Mouse (Mus musculus): ENCODE results near the gene Phf6. TPM values are rescaled to one million over a fixed set of nuclear protein-coding genes. Genes with fewer than 3 reads are reported as not detected.
A peak's percentile ranks its signal among the peaks of the same experiment; 100 is the strongest.

Gene Phf6
- 16.1 and 18.7 TPM in 2 replicates for total RNA-seq (2012; rRNA removed)
- polyA plus RNA-seq (2012; ENCODE audit: insufficient read depth in 1 of 2, insufficient read length in 2 of 2, low read depth in 1 of 2, low replicate concordance in 2 of 2, missing spikeins in 1 of 2) = 10 to 100 TPM; 15.8 to 44.9 TPM

DNA sequence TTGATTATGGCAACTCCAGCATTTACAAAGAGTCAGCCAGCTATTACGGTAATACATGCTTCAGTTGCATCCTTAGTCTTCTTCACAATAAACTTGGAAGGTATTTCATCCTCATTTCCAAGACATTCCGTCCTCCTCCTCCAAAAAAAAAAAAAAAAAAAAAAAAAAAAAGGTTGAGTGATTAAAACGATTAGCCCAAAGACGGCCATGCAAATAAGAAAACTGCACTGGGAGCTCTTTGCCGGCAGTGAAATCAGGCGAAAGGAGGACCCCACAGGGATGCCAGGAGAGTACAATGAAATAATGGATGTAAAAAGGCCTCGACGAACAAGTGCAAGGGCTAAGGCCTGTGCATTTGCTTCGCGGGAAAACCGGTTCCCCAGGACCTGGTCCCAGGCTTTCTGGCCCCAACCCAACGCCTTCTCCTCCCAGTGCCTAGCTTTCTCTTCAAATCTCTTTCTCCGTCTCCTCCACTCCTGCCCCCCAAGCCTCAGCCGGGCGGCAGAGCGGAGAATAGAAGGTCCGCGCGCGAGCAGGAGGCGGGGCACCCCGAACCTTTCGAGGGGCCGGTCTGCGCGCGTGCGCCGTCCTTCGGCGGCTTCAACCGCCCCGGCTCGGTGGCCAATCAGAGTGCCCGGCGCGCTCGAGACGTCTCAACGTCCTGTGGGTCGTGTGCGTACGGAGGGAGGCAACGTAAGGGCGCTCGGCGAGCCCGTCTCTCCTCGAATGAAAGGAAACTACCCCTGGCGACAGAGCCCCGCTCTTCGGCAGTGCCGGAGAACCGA lies at the start of gene Phf6:
Gene Phf6 (plus strand): TSS at position 680 of the 785 bp plus-strand sequence.
- TF ChIP-seq CTCF (IDR thresholded peaks at IDR 0.05 in 2 of 3, conservative IDR thresholded peaks at IDR 0.05 in 1 of 3; ENCODE audit: control insufficient read depth in 1 of 3, insufficient read depth in 1 of 3, low read depth in 2 of 3, low read length in 3 of 3, poor library complexity in 1 of 3, severe bottlenecking in 1 of 3) (no peak), ELF1 (IDR thresholded peaks at IDR 0.05; ENCODE audit: low read depth, low read length) (peak; percentile 28; the same call in 1 of the 2 replicates), ZMIZ1 (IDR thresholded peaks at IDR 0.05; ENCODE audit: low read depth, low read length) (0 out of 2 replicates have a peak, but pooled peaks have one; percentile 56), SIN3A (IDR thresholded peaks at IDR 0.05; ENCODE audit: low read length) (0 out of 2 replicates have a peak, but pooled peaks have one; percentile 20), SMC3 (IDR thresholded peaks at IDR 0.05; ENCODE audit: low read depth, low read length) (no peak), POLR2A (IDR thresholded peaks at IDR 0.05; ENCODE audit: control insufficient read depth in 1 of 2, insufficient read depth in 1 of 2, low read depth in 1 of 2, low read length in 2 of 2, poor library complexity in 1 of 2) (peak; percentile 61 to 67; a peak in 2 of 4 replicates), MAZ (IDR thresholded peaks at IDR 0.05; ENCODE audit: low read depth, low read length) (0 out of 2 replicates have a peak, but pooled peaks have one; percentile 44), MXI1 (IDR thresholded peaks at IDR 0.05; ENCODE audit: low read depth, low read length) (peak; percentile 46), HCFC1 (IDR thresholded peaks at IDR 0.05; ENCODE audit: low read depth, low read length) (peak; percentile 84), CHD1 (IDR thresholded peaks at IDR 0.05; ENCODE audit: low read depth, low read length) (no peak), MAFK (IDR thresholded peaks at IDR 0.05; ENCODE audit: borderline replicate concordance, low read depth, low read length) (no peak), POLR2AphosphoS5 (IDR thresholded peaks at IDR 0.05; ENCODE audit: borderline replicate concordance, low read depth, low read length) (no peak), MYB (IDR thresholded peaks at IDR 0.05; ENCODE audit: low read depth, low read length) (peak; percentile 75), USF1 (IDR thresholded peaks at IDR 0.05; ENCODE audit: low read depth, low read length) (no peak), RCOR1 (IDR thresholded peaks at IDR 0.05; ENCODE audit: low read depth, low read length) (no peak), TCF12 (IDR thresholded peaks at IDR 0.05; ENCODE audit: low read depth, low read length) (peak; percentile 31; the same call in 1 of the 2 replicates), EP300 (IDR thresholded peaks at IDR 0.05; ENCODE audit: low read depth in 1 of 2, low read length in 2 of 2) (0 out of 4 replicates have a peak, but pooled peaks of 1 of the 2 experiments have one; percentile 6), TBP (IDR thresholded peaks at IDR 0.05; ENCODE audit: low read depth, low read length) (no peak), NRF1 (IDR thresholded peaks at IDR 0.05; ENCODE audit: insufficient read depth, low read depth, low read length, poor library complexity, severe bottlenecking) (peak; percentile 72), NELFE (IDR thresholded peaks at IDR 0.05; ENCODE audit: low read depth, low read length) (peak; percentile 46; the same call in 1 of the 2 replicates), UBTF (IDR thresholded peaks at IDR 0.05; ENCODE audit: borderline replicate concordance, insufficient read depth, low read depth, low read length) (no peak), KAT2A (conservative IDR thresholded peaks at IDR 0.05; ENCODE audit: low read depth, low read length) (peak; percentile 53; the same call in 1 of the 2 replicates), MAX (IDR thresholded peaks at IDR 0.05; ENCODE audit: low read length) (peak; percentile 37; the same call in 1 of the 2 replicates), JUND (IDR thresholded peaks at IDR 0.05; ENCODE audit: low read depth, low read length) (no peak)
- no peaks in the 10 kb centered on the region; a peak in 3 of 4 replicates for H3K27me3 ChIP-seq (ENCODE audit: control insufficient read depth in 1 of 2, insufficient read depth in 2 of 2, low read length in 2 of 2)
- peak within 1 kb of the TSS; percentile 77 for H3K9ac ChIP-seq (ENCODE audit: control insufficient read depth, low read depth, low read length, poor library complexity, severe bottlenecking)
- no peaks in the 10 kb centered on the region for H3K9me3 ChIP-seq (replicated peaks; ENCODE audit: insufficient read depth, low read length)
- peak; percentile 91 for DNase-seq (ENCODE audit: low read depth, low spot score)
- peaks cover 2% of the 10 kb centered on the region in 2 experiments; a peak in 3 of 4 replicates for H3K4me1 ChIP-seq (ENCODE audit: control insufficient read depth in 1 of 2, insufficient read depth in 2 of 2, low read length in 2 of 2)
- H3K36me3 ChIP-seq (ENCODE audit: control insufficient read depth in 1 of 2, insufficient read depth in 2 of 2, low read length in 2 of 2) = peaks cover 0 to 12% of the 10 kb centered on the region in 2 experiments; a peak in 2 of 4 replicates
- peak within 1 kb of the TSS; percentile 71 to 83 for H3K4me3 ChIP-seq (ENCODE audit: control insufficient read depth in 1 of 2, insufficient read depth in 1 of 2, low read depth in 2 of 2, low read length in 2 of 2)
- H3K79me2 ChIP-seq (ENCODE audit: control insufficient read depth, insufficient read depth, low read length, poor library complexity) = peaks cover 14% of the 10 kb centered on the region
- peak within 1 kb of the TSS; percentile 42 for H3K27ac ChIP-seq (ENCODE audit: control insufficient read depth, low read depth, low read length)
